Mouse (Mus musculus) liver, embryonic 13.5 days (tissue): ENCODE measurements around the gene Arhgef3. TPM values are rescaled to one million over a fixed set of nuclear protein-coding genes. Genes with fewer than 3 reads are reported as not detected.

Source experiments
- ATAC-seq: fragments of 200-750 bp; cut with Nextera tagmentation; 2 replicates; pipeline ENCODE4 v1.8.0; 2017; ENCODE audit warnings: low read depth, mild to moderate bottlenecking, moderate number of reproducible peaks, moderate library complexity
- DNase-seq: peaks from one replicate; pipeline ENCODE4 v3.0.0; 2022
- H3K27ac ChIP-seq: fragments of 300-500 bp; sonication (generic); 2 replicates; pipeline ENCODE4 v1.5.1; 2015; ENCODE audit warnings: moderate library complexity, mild to moderate bottlenecking, inconsistent platforms
- H3K27me3 ChIP-seq: fragments of 300-500 bp; sonication (generic); 2 replicates; pipeline ENCODE4 v1.6.1; 2015; ENCODE audit warnings: mild to moderate bottlenecking, inconsistent platforms
- H3K36me3 ChIP-seq: fragments of 300-500 bp; sonication (generic); 2 replicates; pipeline ENCODE4 v1.6.1; 2015; ENCODE audit warnings: mild to moderate bottlenecking, inconsistent platforms
- H3K4me1 ChIP-seq: fragments of 300-500 bp; sonication (generic); replicated peaks from 2 replicates; pipeline ENCODE4 v1.6.1; 2015; ENCODE audit warnings: inconsistent platforms
- H3K4me2 ChIP-seq: fragments of 300-500 bp; sonication (generic); 2 replicates; pipeline ENCODE4 v1.6.1; 2015; ENCODE audit warnings: inconsistent platforms, mild to moderate bottlenecking, moderate library complexity
- H3K4me3 ChIP-seq: fragments of 300-500 bp; sonication (generic); replicated peaks from 2 replicates; pipeline ENCODE4 v1.5.1; 2015; ENCODE audit warnings: mild to moderate bottlenecking, inconsistent platforms
- H3K9ac ChIP-seq: fragments of 300-500 bp; sonication (generic); 2 replicates; pipeline ENCODE4 v1.6.1; 2015; ENCODE audit warnings: mild to moderate bottlenecking, inconsistent platforms
- H3K9me3 ChIP-seq: fragments of 300-500 bp; sonication (generic); replicated peaks from 2 replicates; pipeline ENCODE4 v1.6.1; 2016; ENCODE audit warnings: inconsistent platforms
- WGBS: fragments of 180-500 bp; shearing (Covaris S2); methylation state at CpG from one replicate; pipeline ENCODE4 v1.1.7; 2015; ENCODE audit not compliant: insufficient replicate concordance; 5-methylcytosine and 5-hydroxymethylcytosine counted together
- polyA plus RNA-seq: library from polyadenylated mRNA; unstranded; fragments of >200 nt; fragmentation: Nextera tagmentation; extraction: Ambion mirVana; gene quantifications from 2 replicates; pipeline ENCODE4 v1.2.1, GENCODE M21; 2015

The Arhgef3 gene
- polyA plus RNA-seq, 1 experiment from 2014 or later: 3.7 TPM

DNA sequence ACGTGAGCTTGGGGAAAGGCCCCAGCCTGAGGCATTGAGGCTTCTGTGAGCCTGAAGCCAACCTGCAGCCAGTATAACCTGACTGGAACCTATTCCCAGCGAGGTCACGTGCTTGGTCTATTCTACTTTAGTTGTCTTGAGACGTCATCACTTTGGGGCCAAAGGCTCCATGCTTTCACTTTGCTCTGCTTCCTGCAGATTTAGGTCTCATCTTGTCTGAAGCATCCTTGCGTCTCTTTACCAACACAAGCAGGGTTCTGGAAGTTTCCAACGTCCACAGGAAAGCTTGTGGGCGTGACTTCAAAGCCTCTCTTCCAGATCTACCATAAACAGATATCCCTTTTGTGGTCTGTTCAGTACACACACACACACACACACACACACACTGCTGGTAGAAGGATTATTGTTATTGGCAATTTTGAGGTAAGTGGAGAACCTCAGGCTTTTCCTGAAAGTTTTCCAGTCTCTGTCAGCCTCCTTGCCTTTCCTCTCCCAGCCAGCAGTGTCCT, 135.6 kb downstream of the Arhgef3 start:
- H3K9me3 ChIP-seq: no peaks in the 10 kb centered on the region
- H3K27me3 ChIP-seq: no peaks in the 10 kb centered on the region
- ATAC-seq: no peak
- H3K27ac ChIP-seq: no peak overlapping the region
- no peaks in the 10 kb centered on the region for H3K4me1 ChIP-seq
- no peak overlapping the region for H3K9ac ChIP-seq
- no peaks in the 10 kb centered on the region for H3K36me3 ChIP-seq
- WGBS: 45% methylated on average over 7 of the region's 7 CpGs
- no peak for DNase-seq
- no peak overlapping the region for H3K4me2 ChIP-seq
- H3K4me3 ChIP-seq: no peak overlapping the region

DNA sequence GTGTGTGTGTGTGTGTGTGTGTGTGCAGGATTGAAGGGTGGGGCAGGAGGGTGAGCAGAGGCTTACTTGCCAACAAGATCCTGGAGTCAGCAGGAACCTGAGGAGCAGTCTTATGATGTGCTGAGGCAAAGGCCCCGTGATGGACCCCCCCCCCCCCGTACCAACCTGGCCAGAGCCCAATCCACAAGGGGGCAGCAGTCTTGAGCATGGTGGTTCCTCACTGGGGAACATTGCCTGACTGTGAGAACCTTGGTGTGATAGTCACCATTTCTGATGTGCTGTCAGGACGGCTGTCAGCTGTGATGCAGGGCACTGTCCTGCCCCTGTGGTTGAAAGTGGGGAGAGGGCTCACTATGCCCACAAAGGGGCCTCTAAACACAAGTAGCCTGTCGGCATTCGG, 138.7 kb downstream of the Arhgef3 start:
- H3K4me1 ChIP-seq: no peaks in the 10 kb centered on the region
- H3K4me3 ChIP-seq: no peak overlapping the region
- H3K27ac ChIP-seq: no peak overlapping the region
- 58% methylated on average over 5 of the region's 5 CpGs for WGBS
- no peaks in the 10 kb centered on the region for H3K27me3 ChIP-seq
- no peak for DNase-seq
- H3K4me2 ChIP-seq: no peak overlapping the region
- H3K36me3 ChIP-seq: no peaks in the 10 kb centered on the region
- H3K9ac ChIP-seq: no peak overlapping the region
- no peak for ATAC-seq
- H3K9me3 ChIP-seq: no peaks in the 10 kb centered on the region

DNA sequence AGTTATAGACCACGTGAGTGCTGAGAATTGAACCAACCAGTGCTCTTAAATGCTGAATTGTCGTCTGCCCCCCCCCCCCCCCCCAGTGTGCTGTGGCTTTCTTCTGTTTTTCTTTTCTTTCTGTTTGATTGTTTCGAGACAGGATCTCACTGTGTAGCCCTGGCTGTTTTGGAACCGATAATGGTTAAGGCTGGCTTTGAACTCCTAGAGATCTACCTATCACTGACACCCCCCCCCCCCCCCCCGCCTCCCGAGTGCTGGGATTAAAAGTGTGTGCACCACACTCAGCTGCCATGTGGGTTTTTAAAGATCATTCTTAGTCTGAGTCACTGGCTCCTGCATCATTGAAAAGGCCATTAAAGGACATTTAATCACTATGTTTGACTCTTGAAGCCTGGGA, 147.7 kb downstream of the Arhgef3 start:
- ATAC-seq (no peak), DNase-seq (no peak)
- Histone ChIP-seq H3K4me2 (no peak overlapping the region), H3K36me3 (no peaks in the 10 kb centered on the region), H3K4me3 (no peak overlapping the region), H3K27ac (no peak overlapping the region), H3K4me1 (no peaks in the 10 kb centered on the region), H3K9me3 (no peaks in the 10 kb centered on the region), H3K9ac (no peak overlapping the region), H3K27me3 (no peaks in the 10 kb centered on the region)
- WGBS: 64% methylated on average over 6 of the region's 6 CpGs

DNA sequence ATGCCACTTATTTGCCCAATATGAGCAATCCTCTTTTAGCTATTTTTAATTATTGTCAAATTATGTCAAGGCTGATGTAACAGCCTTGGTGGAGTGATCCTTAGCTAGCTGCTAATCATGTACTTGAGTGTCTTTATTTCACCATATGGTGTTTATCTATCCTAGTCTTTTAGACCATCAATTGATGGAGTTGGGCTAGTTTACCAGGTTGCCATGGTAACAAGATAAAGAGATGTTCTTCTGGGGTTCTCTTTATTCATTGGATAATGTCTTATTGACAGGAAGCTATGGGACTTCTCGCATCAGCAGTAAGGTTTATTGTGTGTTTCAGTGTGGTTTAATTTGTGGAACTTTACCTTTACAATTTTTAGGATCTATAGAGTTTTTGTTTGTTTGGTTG, 151.9 kb downstream of the Arhgef3 start:
- no peak for ATAC-seq

DNA sequence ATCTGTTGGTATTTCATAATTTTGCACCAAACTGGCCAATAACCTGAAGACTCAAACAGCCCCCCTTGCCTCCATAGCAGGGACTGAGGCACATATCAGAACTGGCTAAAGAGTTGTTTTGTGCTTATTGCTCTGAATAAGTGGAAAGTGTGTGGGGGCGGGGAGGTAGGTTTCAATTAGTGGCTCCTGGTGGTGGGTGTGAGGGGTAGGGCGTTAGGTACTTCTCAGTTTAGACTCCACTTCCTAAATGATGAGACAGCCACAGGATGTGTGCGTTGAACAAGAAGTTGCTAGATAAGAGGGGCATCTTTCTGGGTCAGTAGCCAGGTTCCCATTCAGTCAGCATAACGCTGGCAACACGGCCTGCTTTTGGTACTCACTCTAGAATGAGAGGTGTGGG, 153.4 kb downstream of the Arhgef3 start:
- Histone ChIP-seq H3K9me3 (no peaks in the 10 kb centered on the region), H3K27me3 (no peaks in the 10 kb centered on the region), H3K4me1 (no peaks in the 10 kb centered on the region), H3K4me3 (no peak overlapping the region), H3K9ac (no peak overlapping the region), H3K27ac (no peak overlapping the region), H3K4me2 (no peak overlapping the region), H3K36me3 (no peaks in the 10 kb centered on the region)
- no peak for ATAC-seq
- no peak for DNase-seq
- 25% methylated on average over 5 of the region's 5 CpGs for WGBS

More for the DNA sequence above, 151.9 kb downstream of the Arhgef3 start:
- Histone ChIP-seq H3K4me3 (no peak overlapping the region), H3K4me1 (no peaks in the 10 kb centered on the region), H3K36me3 (no peaks in the 10 kb centered on the region), H3K9ac (no peak overlapping the region), H3K9me3 (no peaks in the 10 kb centered on the region), H3K27me3 (no peaks in the 10 kb centered on the region), H3K4me2 (no peak overlapping the region), H3K27ac (no peak overlapping the region)
- no peak for DNase-seq
- WGBS: 64% methylated on average over 1 of the region's 1 CpGs

DNA sequence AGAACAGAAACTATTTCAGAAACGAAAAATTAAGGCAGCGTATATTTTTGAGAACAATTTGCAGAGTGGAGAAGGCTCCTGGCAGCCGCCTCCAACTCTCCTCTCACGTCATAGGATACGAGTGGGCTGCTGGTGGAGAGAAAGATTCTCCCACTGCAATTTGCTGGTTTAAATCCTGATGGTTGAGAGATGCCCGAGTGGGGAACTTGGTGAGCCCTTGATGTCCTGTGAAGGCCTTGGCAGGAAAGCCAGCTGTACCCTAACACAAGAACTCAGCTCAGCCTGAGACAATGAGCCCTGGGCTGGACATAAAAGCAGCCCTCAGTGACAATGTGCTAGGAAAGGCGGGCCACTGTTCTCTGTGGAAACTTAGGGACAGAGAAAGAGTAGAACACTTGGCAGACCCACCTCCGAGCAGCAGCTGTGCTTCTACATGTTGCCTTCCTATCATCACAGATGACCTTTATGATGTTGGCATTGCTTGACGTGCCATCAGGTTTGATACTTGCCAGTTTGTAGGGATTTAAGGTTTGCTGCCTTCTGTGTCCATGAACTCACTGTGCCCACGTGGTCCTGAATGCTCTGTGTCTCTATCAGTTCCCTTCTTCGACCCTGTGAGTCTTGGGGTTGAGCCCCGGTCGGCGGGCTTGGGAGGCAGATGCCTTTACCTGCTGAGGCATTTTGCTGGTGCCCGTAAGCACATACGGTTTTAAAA, 154.4 kb downstream of the Arhgef3 start:
- H3K4me1 ChIP-seq: no peaks in the 10 kb centered on the region

DNA sequence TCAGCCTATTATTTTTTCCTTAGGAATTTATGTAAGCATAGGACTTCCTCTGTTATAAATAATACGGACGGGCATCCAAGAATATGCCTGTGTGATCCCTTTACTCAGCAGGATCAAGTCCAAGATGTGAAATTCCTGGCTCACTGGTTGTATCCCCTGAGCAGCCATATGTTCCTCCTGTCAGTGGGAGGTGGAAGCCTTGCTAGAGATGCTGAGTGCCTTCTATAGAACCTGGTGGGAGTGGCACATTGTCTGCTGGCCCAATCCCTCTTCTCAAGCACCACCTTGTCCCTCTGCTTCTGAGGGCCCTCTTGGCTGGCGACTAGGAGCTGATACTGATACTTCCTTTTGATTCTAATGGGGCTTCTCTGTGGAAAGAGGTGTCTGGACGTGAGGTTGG, 155.1 kb downstream of the Arhgef3 start:
- H3K4me3 ChIP-seq: no peak overlapping the region
- H3K27me3 ChIP-seq: no peaks in the 10 kb centered on the region
- no peak overlapping the region for H3K27ac ChIP-seq
- DNase-seq (no peak), ATAC-seq (no peak)
- no peak overlapping the region for H3K4me2 ChIP-seq
- 50% methylated on average over 4 of the region's 4 CpGs for WGBS
- H3K9ac ChIP-seq: no peak overlapping the region
- no peaks in the 10 kb centered on the region for H3K36me3 ChIP-seq
- H3K4me1 ChIP-seq: no peaks in the 10 kb centered on the region
- no peaks in the 10 kb centered on the region for H3K9me3 ChIP-seq

More for the DNA sequence above, 154.4 kb downstream of the Arhgef3 start:
- Histone ChIP-seq H3K9ac (no peak overlapping the region), H3K36me3 (no peaks in the 10 kb centered on the region), H3K27ac (no peak overlapping the region), H3K4me3 (no peak overlapping the region), H3K27me3 (no peaks in the 10 kb centered on the region), H3K9me3 (no peaks in the 10 kb centered on the region), H3K4me2 (no peak overlapping the region)
- ATAC-seq (no peak), DNase-seq (no peak)
- 72% methylated on average over 16 of the region's 16 CpGs for WGBS

DNA sequence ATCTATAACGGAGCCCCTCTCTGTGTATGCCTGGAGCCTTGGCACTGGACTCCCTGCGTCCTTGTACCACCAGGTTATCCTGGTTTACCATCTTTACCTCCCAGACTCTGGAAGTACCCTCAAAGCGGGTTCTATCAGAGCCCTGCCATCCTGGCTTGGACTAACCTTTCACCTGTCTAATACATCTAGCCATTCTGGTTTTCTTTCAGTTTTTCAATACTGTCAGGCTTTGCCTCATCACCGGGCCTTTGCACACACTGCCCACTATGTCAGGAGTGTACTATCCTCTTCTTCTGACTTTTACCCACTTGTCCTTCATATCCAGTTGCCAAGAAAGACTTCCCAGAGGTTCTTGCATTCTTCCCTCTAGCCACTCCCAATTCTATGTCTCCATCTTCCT, 155.8 kb downstream of the Arhgef3 start:
- 70% methylated on average over 4 of the region's 4 CpGs for WGBS
- no peak overlapping the region for H3K27ac ChIP-seq
- H3K36me3 ChIP-seq: no peaks in the 10 kb centered on the region
- DNase-seq (no peak), ATAC-seq (no peak)
- no peaks in the 10 kb centered on the region for H3K9me3 ChIP-seq
- no peak overlapping the region for H3K4me3 ChIP-seq
- H3K4me2 ChIP-seq: no peak overlapping the region
- H3K27me3 ChIP-seq: no peaks in the 10 kb centered on the region
- H3K9ac ChIP-seq: no peak overlapping the region
- H3K4me1 ChIP-seq: no peaks in the 10 kb centered on the region

DNA sequence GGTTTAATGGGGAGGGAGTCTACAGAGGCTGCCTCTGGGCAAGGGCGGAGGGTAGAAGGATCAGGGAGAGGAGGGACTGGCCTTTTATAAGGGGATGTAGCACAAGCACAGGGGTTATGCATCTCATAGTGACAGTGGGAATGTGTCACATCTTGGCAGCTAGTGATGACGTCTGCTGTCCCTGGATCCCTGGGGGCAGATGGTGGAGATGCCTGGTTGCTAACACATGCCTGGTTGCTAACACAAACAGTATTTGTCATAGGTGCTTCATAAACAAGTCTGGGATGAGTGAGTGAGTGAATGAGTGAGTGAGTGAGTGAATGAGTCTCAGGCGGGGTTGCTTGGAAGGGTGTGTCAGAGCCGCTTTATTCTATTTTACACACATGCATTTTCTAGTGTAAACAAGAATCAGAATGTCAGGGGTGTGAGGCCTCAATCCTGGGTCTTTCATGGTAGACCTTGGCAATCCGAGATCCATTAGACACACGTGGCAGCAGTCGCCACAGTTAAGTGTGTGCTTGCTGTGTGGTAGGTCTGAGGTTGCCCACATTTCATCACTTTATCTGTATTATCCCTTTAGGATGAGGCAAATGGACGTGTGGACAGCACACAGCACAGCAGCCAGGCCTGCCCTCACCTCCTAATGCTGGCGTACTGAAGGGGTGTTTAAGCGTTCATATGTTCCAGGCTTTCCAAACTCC, 156.8 kb downstream of the Arhgef3 start:
- Histone ChIP-seq H3K27me3 (no peaks in the 10 kb centered on the region), H3K36me3 (no peaks in the 10 kb centered on the region), H3K27ac (no peak overlapping the region), H3K4me2 (no peak overlapping the region), H3K9me3 (no peaks in the 10 kb centered on the region), H3K4me3 (no peak overlapping the region), H3K4me1 (no peaks in the 10 kb centered on the region), H3K9ac (no peak overlapping the region)
- ATAC-seq: no peak
- WGBS: 65% methylated on average over 10 of the region's 10 CpGs
- DNase-seq: no peak

DNA sequence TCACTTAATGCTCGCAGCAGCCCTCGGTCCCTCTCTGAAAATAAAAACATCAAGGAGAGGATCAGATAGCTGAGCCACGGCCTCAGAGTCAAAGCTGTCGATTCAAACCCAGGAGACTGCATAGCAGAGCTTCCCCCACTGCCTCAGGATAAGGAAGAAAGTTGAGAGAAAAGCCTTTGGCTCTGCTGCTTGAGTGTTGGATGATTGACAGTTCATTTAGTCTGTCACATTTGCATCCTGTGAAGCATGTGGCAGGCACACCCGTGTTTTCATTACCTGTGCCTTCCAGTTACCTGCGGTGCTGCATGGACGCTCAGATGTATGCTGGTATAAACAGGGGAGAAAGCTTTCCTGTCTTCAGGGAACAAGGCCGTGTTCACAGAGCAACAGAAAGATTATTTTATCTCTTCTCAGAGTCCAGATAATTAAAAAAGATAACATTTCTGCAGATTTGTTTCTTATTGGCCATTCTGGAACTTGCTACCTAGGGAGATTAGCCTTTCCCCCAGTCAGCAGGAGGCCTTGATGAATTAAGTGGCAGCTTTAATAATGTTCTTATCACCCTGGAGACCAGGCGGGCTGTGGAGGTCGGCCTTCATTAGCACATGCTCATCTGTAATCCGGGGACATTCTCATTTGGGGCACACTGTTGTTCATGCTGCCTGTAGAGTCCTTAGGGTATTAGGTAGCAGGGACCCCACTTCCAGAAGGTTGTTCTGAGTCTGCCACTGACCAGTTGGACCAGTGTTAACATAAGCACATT, 157.6 kb downstream of the Arhgef3 start:
- H3K36me3 ChIP-seq: no peaks in the 10 kb centered on the region
- H3K4me2 ChIP-seq: no peak overlapping the region
- H3K4me1 ChIP-seq: no peaks in the 10 kb centered on the region
- 46% methylated on average over 11 of the region's 11 CpGs for WGBS
- no peaks in the 10 kb centered on the region for H3K27me3 ChIP-seq
- H3K9ac ChIP-seq: no peak overlapping the region
- H3K4me3 ChIP-seq: no peak overlapping the region
- no peak for ATAC-seq
- no peak overlapping the region for H3K27ac ChIP-seq
- H3K9me3 ChIP-seq: no peaks in the 10 kb centered on the region
- no peak for DNase-seq

DNA sequence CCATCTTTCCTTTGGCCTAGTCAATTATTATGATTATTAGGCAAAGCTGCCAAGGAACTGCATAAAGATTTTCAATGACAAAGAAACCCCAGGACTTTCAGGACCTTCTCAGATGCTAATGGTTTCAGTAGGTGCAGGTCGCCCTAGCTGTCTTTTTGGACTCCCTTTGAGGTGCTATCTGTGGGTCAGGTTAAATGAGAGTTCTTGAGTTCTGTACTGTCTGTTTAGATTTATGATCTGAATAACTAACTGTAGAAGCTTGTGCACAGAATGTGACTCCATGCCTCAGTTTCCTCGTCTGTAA, 158.1 kb downstream of the Arhgef3 start:
- ATAC-seq (no peak), DNase-seq (no peak)
- Histone ChIP-seq H3K4me3 (no peak overlapping the region), H3K27me3 (no peaks in the 10 kb centered on the region), H3K9me3 (no peaks in the 10 kb centered on the region), H3K4me1 (no peaks in the 10 kb centered on the region), H3K36me3 (no peaks in the 10 kb centered on the region), H3K9ac (no peak overlapping the region), H3K4me2 (no peak overlapping the region), H3K27ac (no peak overlapping the region)
- WGBS: 46% methylated on average over 2 of the region's 2 CpGs
